Mouse (Mus musculus): Measurements from ENCODE around the gene Cntnap1.

The Cntnap1 gene

DNA sequence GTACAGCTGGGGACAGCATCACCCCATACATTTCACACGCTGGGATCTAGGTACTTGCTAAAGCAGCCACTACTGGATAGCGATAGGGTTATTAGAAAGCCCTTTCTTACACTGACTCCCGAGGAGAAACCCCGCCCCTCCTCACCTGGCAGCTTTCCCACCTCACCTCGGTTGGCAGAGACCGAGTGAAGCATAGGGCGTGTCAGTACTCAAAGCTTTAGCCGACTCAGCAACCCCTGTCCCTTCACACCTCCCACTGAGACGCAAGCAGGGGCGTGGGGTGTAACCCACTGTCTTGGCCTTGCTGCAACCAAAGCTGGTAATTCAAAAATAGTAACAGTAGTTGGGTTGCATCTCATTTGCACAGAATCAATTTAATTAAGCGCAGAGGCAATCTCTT, 2.8 kb downstream of the Cntnap1 start:
- ChIA-PET CTCF (interaction anchor here in 3 of 4 experiments (0.6 to 8.3 kb wide), 7 partner anchors 9 to 285 kb away, joined by 3 to 135 read pairs (median 8); no protein-coding TSS in a partner anchor), POLR2A (interaction anchor here in 3 of 4 experiments (0.7 to 4.6 kb wide), 15 partner anchors 9 to 350 kb away, joined by 3 to 23 read pairs (median 3); partner anchors contain the start of genes Retreg3 (in 2 of the 3), Tubg1 (in 2 of the 3), Mlx (in 1 of the 3) and Psmc3ip (in 1 of the 3))

DNA sequence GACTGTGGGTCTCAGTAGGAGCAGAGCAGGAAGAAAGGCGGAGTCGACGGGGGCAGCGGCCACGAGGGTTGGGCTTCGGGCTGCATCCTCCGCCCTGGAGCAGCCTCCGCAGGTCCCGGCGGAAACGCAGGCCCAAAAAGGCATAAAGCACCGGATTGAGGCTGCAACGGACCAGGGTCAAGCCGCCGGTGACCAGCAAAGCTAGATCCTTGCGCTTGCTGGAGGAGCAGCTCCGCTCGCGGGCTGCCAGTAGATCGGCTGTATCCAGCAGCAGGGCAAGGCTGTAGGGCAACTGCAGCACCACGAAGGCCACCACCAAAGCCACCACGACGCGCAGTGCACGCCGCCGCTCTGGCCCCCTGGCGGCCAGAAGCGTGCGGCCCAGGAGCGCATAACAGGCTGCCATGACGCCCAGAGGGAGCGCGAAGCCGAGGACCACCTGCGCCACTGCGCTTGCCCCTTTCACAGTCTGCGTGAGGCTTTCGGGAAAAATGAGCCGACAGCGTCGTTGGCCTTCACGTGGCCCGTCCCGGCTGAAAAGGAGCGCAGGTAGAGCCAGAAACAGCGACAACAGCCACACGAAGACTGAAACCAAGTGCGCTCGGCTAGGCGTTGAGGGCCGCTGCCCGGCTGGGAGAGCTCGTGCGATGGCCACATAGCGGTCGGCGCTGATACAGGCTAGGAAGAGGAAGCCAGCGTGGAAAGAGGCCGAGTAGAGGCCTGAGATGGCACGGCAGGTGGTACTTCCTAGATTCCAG, 3.5 kb downstream of the Cntnap1 start:
- ChIA-PET CTCF (interaction anchor here in 2 of 4 experiments (0.7 to 8.3 kb wide), 12 partner anchors 10 to 206 kb away, joined by 3 to 135 read pairs (median 5); partner anchors contain the start of genes Coasy (in 1 of the 2), Ezh1 (in 1 of the 2), Retreg3 (in 1 of the 2) and Tubg1 (in 1 of the 2)), POLR2A (interaction anchor here in 2 of 4 experiments (0.7 to 4.6 kb wide), 13 partner anchors 10 to 350 kb away, joined by 3 to 23 read pairs (median 3); partner anchors contain the start of genes Retreg3 (in 2 of the 2), Tubg1 (in 2 of the 2), Mlx (in 1 of the 2) and Rpl27 (in 1 of the 2))

GRCm38 (mm10) chr11:101174389-101174745, 4.0 kb downstream of the Cntnap1 start:
- POLR2A ChIA-PET, result interaction anchor here in 2 of 4 experiments (1.1 to 4.6 kb wide), 9 partner anchors 11 to 268 kb away, joined by 3 to 23 read pairs (median 4); partner anchors contain the start of genes Mlx (in 1 of the 2), Retreg3 (in 1 of the 2), Rpl27 (in 1 of the 2) and Tubg1 (in 1 of the 2)
- CTCF ChIA-PET, result interaction anchor here in 2 of 4 experiments (0.7 to 8.3 kb wide), 12 partner anchors 10 to 342 kb away, joined by 3 to 135 read pairs (median 5); partner anchors contain the start of genes Coasy (in 1 of the 2), Ezh1 (in 1 of the 2), Retreg3 (in 1 of the 2) and Tubg1 (in 1 of the 2)

GRCm38 (mm10) chr11:101174851-101175628, 4.7 kb downstream of the Cntnap1 start, which contains the start of gene Ccr10:
Ccr10 (minus strand) TSS chr11:101175443.
- POLR2A ChIA-PET, result interaction anchor here in 2 of 4 experiments (1.1 to 4.6 kb wide), 10 partner anchors 10 to 267 kb away, joined by 3 to 23 read pairs (median 5); partner anchors contain the start of genes Retreg3 (in 1 of the 2), Rpl27 (in 1 of the 2) and Tubg1 (in 1 of the 2)
- CTCF ChIA-PET, result interaction anchor here in 3 of 4 experiments (0.6 to 8.3 kb wide), 14 partner anchors 11 to 342 kb away, joined by 3 to 135 read pairs (median 6); partner anchors contain the start of genes Coasy (in 1 of the 3), Psmc3ip (in 1 of the 3), Retreg3 (in 1 of the 3) and Tubg1 (in 1 of the 3)

- POLR2A ChIA-PET, result interaction anchor here (0.6 to 4.0 kb wide), 24 partner anchors 8 to 281 kb away, joined by 3 to 20 read pairs (median 5); partner anchors contain the start of genes Rpl27 (in 2 of the 4), Becn1 (in 1 of the 4), Cntd1 (in 1 of the 4) and Coa3 (in 1 of the 4)
- CTCF ChIA-PET, result interaction anchor here (0.6 to 8.3 kb wide), 71 partner anchors 8 to 505 kb away, joined by 3 to 135 read pairs (median 6); partner anchors contain the start of genes Becn1 (in 2 of the 4), Naglu (in 2 of the 4), Psmc3ip (in 2 of the 4) and Cavin1 (in 1 of the 4)
Measured at GRCm38 (mm10) chr11:101175636-101176116, 5.4 kb downstream of the Cntnap1 start.

DNA sequence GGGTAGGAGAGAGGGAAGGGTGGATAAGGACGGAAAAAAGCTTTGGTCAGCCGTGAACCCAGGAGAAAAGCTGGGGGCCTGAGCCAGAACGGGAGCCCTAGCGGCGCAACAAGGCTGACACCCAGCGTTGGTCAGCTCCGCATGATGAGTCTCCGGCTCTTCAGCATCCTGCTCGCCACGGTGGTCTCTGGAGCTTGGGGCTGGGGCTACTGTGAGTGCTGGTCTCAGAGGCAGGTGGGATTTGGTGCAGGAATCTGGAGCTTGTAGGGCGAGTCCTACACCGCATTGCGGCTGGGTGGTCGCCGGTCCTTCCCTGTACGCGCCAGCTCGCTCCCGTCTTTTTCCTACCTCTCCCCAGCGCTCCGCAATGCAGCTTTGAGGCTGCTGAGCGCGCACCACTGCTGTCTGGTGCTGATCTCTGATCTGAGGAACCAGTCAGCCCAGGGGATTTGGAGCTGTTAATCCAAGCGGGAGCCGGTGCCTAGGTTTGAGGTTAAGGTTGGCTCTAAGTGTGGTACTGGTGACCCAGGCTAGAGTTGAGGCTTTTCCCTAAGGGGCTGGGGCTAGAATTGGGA, 5.9 kb downstream of the Cntnap1 start:
- POLR2A ChIA-PET, result interaction anchor here (0.6 to 4.0 kb wide), 45 partner anchors 9 to 563 kb away, joined by 3 to 20 read pairs (median 4); partner anchors contain the start of genes Rpl27 (in 3 of the 4), Becn1 (in 2 of the 4), Naglu (in 2 of the 4) and Psmc3ip (in 2 of the 4)
- CTCF ChIA-PET, result interaction anchor here (0.6 to 8.3 kb wide), 118 partner anchors 8 to 536 kb away, joined by 3 to 135 read pairs (median 5); partner anchors contain the start of genes Becn1 (in 4 of the 4), Psmc3ip (in 4 of the 4), Cntd1 (in 2 of the 4) and Coa3 (in 2 of the 4)

GRCm38 (mm10) chr11:101176933-101177773, 6.8 kb downstream of the Cntnap1 start:
- ChIA-PET CTCF (interaction anchor here (0.6 to 8.3 kb wide), 128 partner anchors 8 to 537 kb away, joined by 3 to 135 read pairs (median 4); partner anchors contain the start of genes Becn1 (in 4 of the 4), Psmc3ip (in 4 of the 4), Cntd1 (in 2 of the 4) and Coa3 (in 2 of the 4)), POLR2A (interaction anchor here in 3 of 4 experiments (0.6 to 4.0 kb wide), 51 partner anchors 11 to 564 kb away, joined by 3 to 20 read pairs (median 4); partner anchors contain the start of genes Psmc3ip (in 3 of the 3), Rpl27 (in 3 of the 3), Becn1 (in 2 of the 3) and Naglu (in 2 of the 3))

- CTCF ChIA-PET, result interaction anchor here in 3 of 4 experiments (0.5 to 8.3 kb wide), 24 partner anchors 12 to 221 kb away, joined by 3 to 135 read pairs (median 7); partner anchors contain the start of genes Becn1 (in 1 of the 3), Mlx (in 1 of the 3), Psmc3ip (in 1 of the 3) and Wnk4 (in 1 of the 3)
- POLR2A ChIA-PET, result interaction anchor here (0.6 to 4.0 kb wide), 11 partner anchors 13 to 1939 kb away, joined by 3 to 20 read pairs (median 3); partner anchors contain the start of genes Becn1 (in 2 of the 4), Coasy (in 1 of the 4), Psmc3ip (in 1 of the 4) and Rpl27 (in 1 of the 4)
Measured at GRCm38 (mm10) chr11:101178061-101179058, 8.0 kb downstream of the Cntnap1 start.

DNA sequence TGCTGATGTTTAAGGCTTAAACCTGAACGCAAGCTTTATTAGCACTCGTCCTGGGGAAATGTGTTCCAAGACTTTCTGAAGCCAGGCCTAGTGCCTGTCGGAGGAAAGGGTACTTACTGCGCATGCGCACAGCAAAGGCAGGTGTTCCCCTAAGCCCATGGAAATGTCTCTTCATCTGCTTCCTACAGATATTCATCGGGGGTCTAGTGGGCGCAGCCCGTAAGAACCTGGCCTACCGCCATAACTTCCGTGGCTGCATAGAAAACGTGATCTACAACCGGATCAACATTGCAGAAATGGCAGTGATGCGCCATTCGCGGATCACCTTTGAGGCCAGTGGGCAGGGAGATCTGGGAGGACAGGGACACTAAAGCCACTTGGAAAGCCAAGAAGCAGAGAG, 9.0 kb downstream of the Cntnap1 start:
- ChIA-PET CTCF (interaction anchor here in 3 of 4 experiments (0.7 to 3.5 kb wide), 6 partner anchors 12 to 822 kb away, joined by 3 to 33 read pairs (median 4); no protein-coding TSS in a partner anchor), POLR2A (interaction anchor here in 2 of 4 experiments (0.8 to 4.0 kb wide), 6 partner anchors 14 to 123 kb away, joined by 3 to 20 read pairs (median 4); partner anchors contain the start of genes Becn1 (in 2 of the 2) and Coasy (in 1 of the 2))

DNA sequence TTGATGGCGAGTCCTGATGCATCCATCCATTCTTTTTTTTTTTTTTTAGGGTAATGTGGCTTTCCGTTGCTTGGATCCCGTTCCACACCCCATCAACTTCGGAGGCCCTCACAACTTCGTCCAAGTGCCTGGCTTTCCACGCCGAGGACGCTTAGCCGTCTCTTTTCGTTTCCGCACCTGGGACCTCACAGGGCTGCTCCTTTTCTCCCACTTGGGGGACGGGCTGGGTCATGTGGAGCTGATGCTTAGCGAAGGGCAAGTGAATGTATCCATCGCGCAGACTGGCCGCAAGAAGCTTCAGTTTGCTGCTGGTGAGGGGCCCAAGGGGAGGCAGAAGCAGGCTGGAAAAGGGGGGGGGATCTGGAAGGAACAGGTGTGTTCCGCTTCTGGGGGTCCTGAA, 9.9 kb downstream of the Cntnap1 start:
- ChIA-PET POLR2A (interaction anchor here in 3 of 4 experiments (0.6 to 1.5 kb wide), 23 partner anchors 9 to 1247 kb away, joined by 3 to 8 read pairs (median 3); partner anchors contain the start of genes Plekhh3 (in 2 of the 3), Psmc3ip (in 1 of the 3), Retreg3 (in 1 of the 3) and Rpl27 (in 1 of the 3)), CTCF (interaction anchor here (0.5 to 2.5 kb wide), 86 partner anchors 9 to 1117 kb away, joined by 3 to 33 read pairs (median 5); partner anchors contain the start of genes Becn1 (in 2 of the 4), Plekhh3 (in 2 of the 4), Retreg3 (in 2 of the 4) and Tubg1 (in 2 of the 4))

DNA sequence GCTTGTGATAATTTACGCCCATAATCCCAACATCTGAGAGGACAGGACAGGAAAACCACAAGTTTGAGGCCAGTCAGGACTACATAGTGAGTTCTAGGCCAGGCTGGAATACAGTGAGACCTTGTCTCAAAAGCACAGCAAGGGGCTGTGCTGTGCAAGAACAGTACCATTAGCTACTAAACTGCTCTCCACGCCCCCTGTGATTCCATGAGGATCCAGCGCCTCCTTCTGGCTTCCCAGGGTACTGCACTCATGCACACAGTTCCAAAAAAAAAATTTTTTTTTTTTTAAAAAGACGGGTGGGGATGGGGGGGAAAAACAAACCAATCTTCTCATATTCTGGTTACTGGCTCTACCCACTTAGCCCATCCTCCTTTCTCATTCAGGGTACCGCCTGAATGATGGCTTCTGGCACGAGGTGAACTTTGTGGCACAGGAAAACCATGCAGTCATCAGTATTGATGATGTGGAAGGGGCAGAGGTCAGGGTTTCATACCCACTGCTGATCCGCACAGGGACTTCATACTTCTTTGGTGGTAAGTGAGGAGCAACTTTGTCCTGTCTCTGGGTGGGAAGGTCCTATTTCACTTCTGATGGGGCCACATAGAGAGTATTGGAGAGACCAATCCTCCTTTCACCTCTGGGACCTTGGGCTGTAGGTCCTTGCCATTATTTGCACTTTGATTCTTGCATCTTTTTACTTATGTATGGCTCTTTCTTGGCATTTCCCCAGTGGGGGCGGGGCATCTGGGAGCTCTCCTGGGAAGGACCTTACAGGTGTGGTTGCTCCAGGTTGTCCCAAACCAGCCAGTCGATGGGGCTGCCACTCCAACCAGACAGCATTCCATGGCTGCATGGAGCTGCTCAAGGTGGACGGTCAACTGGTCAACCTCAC, 10.8 kb downstream of the Cntnap1 start:
- ChIA-PET POLR2A (interaction anchor here in 3 of 4 experiments (0.6 to 1.5 kb wide), 27 partner anchors 9 to 1246 kb away, joined by 3 to 8 read pairs (median 3); partner anchors contain the start of genes Plekhh3 (in 3 of the 3), Becn1 (in 1 of the 3), Psmc3ip (in 1 of the 3) and Retreg3 (in 1 of the 3)), CTCF (interaction anchor here (0.5 to 2.5 kb wide), 85 partner anchors 8 to 1117 kb away, joined by 3 to 33 read pairs (median 5); partner anchors contain the start of genes Becn1 (in 2 of the 4), Plekhh3 (in 2 of the 4), Retreg3 (in 2 of the 4) and Tubg1 (in 2 of the 4))

DNA sequence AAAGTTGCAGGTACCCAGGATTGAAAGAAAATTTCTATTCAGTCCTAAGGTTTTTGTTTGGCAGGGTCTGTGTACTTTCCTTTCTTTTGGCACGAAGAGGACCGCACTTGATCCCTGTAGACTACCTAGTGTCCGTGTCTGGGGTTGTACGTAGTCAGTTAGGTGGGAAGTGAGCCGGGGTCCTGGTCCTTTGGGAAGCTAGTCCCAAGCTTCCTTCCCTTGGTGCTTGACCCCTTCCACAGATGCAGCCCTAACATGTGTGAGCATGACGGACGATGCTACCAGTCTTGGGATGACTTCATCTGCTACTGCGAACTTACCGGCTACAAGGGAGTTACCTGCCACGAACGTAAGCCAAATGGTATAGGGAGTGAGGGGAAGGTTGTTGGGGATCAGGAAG, 11.6 kb downstream of the Cntnap1 start:
- ChIA-PET CTCF (interaction anchor here (0.5 to 2.2 kb wide), 13 partner anchors 9 to 340 kb away, joined by 3 to 24 read pairs (median 6); partner anchors contain the start of genes Becn1 (in 1 of the 4), Cntnap1 (in 1 of the 4) and Psmc3ip (in 1 of the 4)), POLR2A (interaction anchor here in 2 of 4 experiments (0.6 to 1.5 kb wide), 6 partner anchors 8 to 119 kb away, joined by 3 to 4 read pairs (median 3); partner anchors contain the start of gene Plekhh3 (in 1 of the 2))

All from embryonic stem cell, embryonic (primary cell).